Mouse (Mus musculus) erythroblast, embryonic 14.5 days (primary cell): ENCODE measurements around the gene Abcd3.

ENCODE experiments used
- GATA1 ChIP-seq: IDR thresholded peaks from 2 replicates; pipeline ENCODE4 v1.6.1; 2012; ENCODE audit warnings: low read length, inconsistent platforms, mixed read lengths
- TAL1 ChIP-seq: IDR thresholded peaks from 3 replicates; pipeline ENCODE4 v1.6.1; 2012; ENCODE audit warnings: low read length, inconsistent platforms, mixed read lengths

DNA sequence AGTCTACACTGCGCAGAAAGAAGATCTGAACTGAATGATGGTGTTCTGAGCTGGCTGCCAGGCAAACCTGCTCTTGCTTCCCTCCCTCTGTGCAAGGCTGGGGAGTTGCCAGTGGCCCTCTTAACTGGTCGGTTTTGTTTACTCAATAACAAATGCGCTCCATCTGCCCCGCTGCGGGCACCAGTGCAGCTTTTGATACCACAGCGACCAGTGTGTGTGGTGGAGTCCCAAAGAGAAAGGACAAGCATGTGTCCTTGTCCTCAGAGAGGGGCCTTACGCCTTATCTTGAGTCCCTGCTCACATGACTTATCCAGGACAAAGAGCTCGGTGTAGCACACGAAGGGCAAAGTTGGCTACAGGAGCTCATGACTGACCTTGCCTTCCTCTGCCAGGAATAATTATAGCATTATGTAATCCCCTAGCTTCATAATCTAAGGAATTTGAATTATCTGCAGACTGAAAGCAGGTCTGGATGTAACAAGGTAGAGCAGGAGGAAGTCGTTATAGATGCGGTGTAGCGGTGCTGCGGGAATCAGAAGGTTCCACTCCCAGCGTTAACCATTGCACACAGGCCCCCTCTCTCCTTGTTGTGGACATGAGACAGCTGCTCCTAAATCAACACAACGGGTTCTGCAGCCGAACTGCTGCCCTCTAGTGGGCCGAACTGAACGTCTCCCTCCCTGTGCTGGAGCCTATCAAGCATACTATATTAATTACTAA, 78.9 kb downstream of the Abcd3 start:
- TF ChIP-seq GATA1 (no peak), TAL1 (no peak)
